Comparison of ENCODE assay signal across 11 mouse cellular contexts in the genomic region with DNA sequence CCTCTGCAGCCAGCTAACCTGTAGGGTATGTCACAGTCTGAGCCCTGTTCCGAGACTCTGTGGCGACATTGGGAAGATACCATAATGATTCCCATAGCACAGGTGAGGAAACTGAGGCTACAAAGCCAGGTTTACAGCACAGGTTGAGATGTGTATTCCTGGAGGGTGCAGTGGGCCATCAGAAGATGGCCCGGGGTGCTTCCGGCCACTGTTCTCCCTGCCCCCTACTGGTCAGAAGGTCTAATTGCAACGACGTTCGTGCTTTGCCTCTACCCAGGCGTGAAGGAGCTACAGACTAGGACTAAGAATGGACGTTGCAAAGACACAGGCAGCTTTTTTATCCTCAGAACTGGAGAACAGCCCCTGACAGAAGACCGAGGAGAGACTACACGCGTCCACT. TPM values are rescaled to one million over a fixed set of nuclear protein-coding genes. Genes with fewer than 3 reads are reported as not detected.
DNase-seq lines count a peak whose midpoint lies in the region; TF ChIP-seq lines count a peak whose summit lies in the region.
"Had no signal": no experiment of that assay in that cellular context is flagged by ENCODE, and none has a peak within 500 bp of the region (broad histone marks: within the 10 kb centered on the region; RNA-seq: fewer than 3 reads in every experiment).

No protein-coding gene starts in this region.

- DNase-seq in heart, adult 2 months, result no peak
- no peak for DNase-seq in heart, adult 18-20 months
- DNase-seq in spleen, adult 2 months (ENCODE audit: low read depth in 1 of 2, low spot score in 2 of 2), result no peak
- DNase-seq in spleen, postnatal 10 days (ENCODE audit: low spot score in 2 of 2), result no peak
- peak; percentile 34 for DNase-seq in embryonic facial prominence, embryonic 10.5 days (ENCODE audit: low spot score)
- peak; percentile 31 for DNase-seq in thymus, postnatal 4 days
- no peak for DNase-seq in left cerebral cortex, postnatal 25 days (ENCODE audit: low spot score in 2 of 2)
- no peak for DNase-seq in lung, adult 18-20 months
- DNase-seq: right cerebral cortex, postnatal 25 days had no signal

- H3K9me3 ChIP-seq in embryonic facial prominence, embryonic 10.5 days, result no peaks in the 10 kb centered on the region
- H3K9me3 ChIP-seq: midbrain, embryonic 15.5 days had no signal

- no peaks in the 10 kb centered on the region for H3K79me2 ChIP-seq in heart, adult 2 months (replicated peaks; ENCODE audit: control insufficient read depth, insufficient read depth, low read length)

- no peak overlapping the region for H3K27ac ChIP-seq in heart, adult 2 months
- no peak overlapping the region for H3K27ac ChIP-seq in spleen, adult 2 months (ENCODE audit: insufficient read depth, low read length)
- no peak overlapping the region for H3K27ac ChIP-seq in embryonic facial prominence, embryonic 10.5 days (replicated peaks)
- H3K27ac ChIP-seq: midbrain, embryonic 15.5 days had no signal

- TF ChIP-seq EP300 in heart, adult 2 months (IDR thresholded peaks at IDR 0.05; ENCODE audit: insufficient read depth, low read depth, low read length), result no peak

- peaks cover 1% of the 10 kb centered on the region; the same call in 1 of the 2 replicates for H3K27me3 ChIP-seq in heart, adult 2 months (ENCODE audit: control insufficient read depth, insufficient read depth, low read length)
- 0 out of 2 replicates have a peak, but pooled peaks cover 3% of the 10 kb centered on the region for H3K27me3 ChIP-seq in spleen, adult 2 months (ENCODE audit: control insufficient read depth, insufficient read depth, low read length)
- 0 out of 2 replicates have a peak, but pooled peaks cover 8% of the 10 kb centered on the region for H3K27me3 ChIP-seq in embryonic facial prominence, embryonic 10.5 days (replicated peaks; ENCODE audit: low read depth, poor library complexity, severe bottlenecking)
- H3K27me3 ChIP-seq: midbrain, embryonic 15.5 days had no signal

- no peaks in the 10 kb centered on the region for H3K36me3 ChIP-seq in heart, adult 2 months (ENCODE audit: control insufficient read depth, insufficient read depth, low read length)
- H3K36me3 ChIP-seq in spleen, adult 2 months (ENCODE audit: control insufficient read depth, insufficient read depth, low read length), result no peaks in the 10 kb centered on the region
- H3K36me3 ChIP-seq in embryonic facial prominence, embryonic 10.5 days (replicated peaks), result no peaks in the 10 kb centered on the region
- H3K36me3 ChIP-seq: midbrain, embryonic 15.5 days had no signal

- 38% methylated on average over 12 of the region's 12 CpGs for WGBS in heart, adult 2 months
- whole genome bisulfite sequencing in spleen, adult 2 months, result 38% methylated on average over 12 of the region's 12 CpGs
- 32% methylated on average over 12 of the region's 12 CpGs for WGBS in embryonic facial prominence, embryonic 10.5 days

- H3K4me1 ChIP-seq in heart, adult 2 months (ENCODE audit: control insufficient read depth, insufficient read depth, low read length), result no peaks in the 10 kb centered on the region
- H3K4me1 ChIP-seq in spleen, adult 2 months (ENCODE audit: control insufficient read depth, insufficient read depth, insufficient read length), result no peaks in the 10 kb centered on the region
- H3K4me1 ChIP-seq in embryonic facial prominence, embryonic 10.5 days, result no peaks in the 10 kb centered on the region

- no peak overlapping the region for H3K9ac ChIP-seq in heart, adult 2 months (ENCODE audit: low read depth, low read length)
- H3K9ac ChIP-seq: midbrain, embryonic 15.5 days had no signal

- intact Hi-C loops in heart, adult 2 months (cut with DNase I), result no loop called here
- intact Hi-C loops in left cerebral cortex, postnatal 25 days (cut with DNase I), result no loop called here

- TF ChIP-seq CTCF in heart, adult 2 months (IDR thresholded peaks at IDR 0.05), result peak; percentile 49
- TF ChIP-seq CTCF in spleen, adult 2 months (IDR thresholded peaks at IDR 0.05; ENCODE audit: extremely low read depth, insufficient read depth, insufficient read length, insufficient replicate concordance), result peak; percentile 42; the same call in 1 of the 2 replicates

- H3K4me3 ChIP-seq in heart, adult 2 months, result no peak overlapping the region
- no peak overlapping the region for H3K4me3 ChIP-seq in spleen, adult 2 months (ENCODE audit: extremely low read depth, insufficient read depth, insufficient read length)
- H3K4me3 ChIP-seq in embryonic facial prominence, embryonic 10.5 days, result no peak overlapping the region
- H3K4me3 ChIP-seq: midbrain, embryonic 15.5 days had no signal

- no peak for TF ChIP-seq POLR2A in heart, adult 2 months (IDR thresholded peaks at IDR 0.05; ENCODE audit: insufficient read depth, low read depth, low read length)
- no peak for TF ChIP-seq POLR2A in spleen, adult 2 months (IDR thresholded peaks at IDR 0.05; ENCODE audit: low read depth, low read length)

RNA-seq across cellular contexts. Expression of gene Rph3a, which starts 10.3 kb away (rescaled TPM):
- total RNA-seq in heart, adult 2 months (2021), result not detected
- 0.06 TPM in 1 of 2 replicates, not detected in the other for polyA plus RNA-seq in heart, adult 2 months (2012; rRNA removed)
- not detected for total RNA-seq in heart, adult 18-20 months (2021)
- 0.02 TPM in 1 of 2 replicates, not detected in the other for polyA plus RNA-seq in spleen, adult 2 months (2012; rRNA removed)
- 0.14 and 0.20 TPM in 2 replicates for polyA plus RNA-seq in embryonic facial prominence, embryonic 10.5 days (2016; fragmentation: Nextera tagmentation; extraction: Ambion mirVana)
- 100 to 1,000 TPM; 314 to 322 TPM for total RNA-seq in left cerebral cortex, postnatal 25 days (2021)
- polyA plus RNA-seq: heart, embryonic 16.5 days had no signal

Comparison
In these comparisons a context has a peak if more than half of its experiments do, and no peak if none do; other contexts are left out.
1. DNase-seq: peak in embryonic facial prominence, embryonic 10.5 days (single experiment) and thymus, postnatal 4 days (single experiment); none in heart, adult 2 months (0 of 2), heart, adult 18-20 months (0 of 2), spleen, adult 2 months (0 of 2), spleen, postnatal 10 days (0 of 2), left cerebral cortex, postnatal 25 days (0 of 2) and lung, adult 18-20 months (0 of 2).
2. RNA of gene Rph3a, which starts 10.3 kb away (total RNA-seq): 314 to 322 TPM in left cerebral cortex, postnatal 25 days; not detected in heart, adult 18-20 months and not detected in heart, adult 2 months; every median in the first group is over 100 times any median in the second.